Mouse (Mus musculus) stomach, embryonic 16.5 days (tissue): ENCODE results near the gene Ap1m1. TPM values are rescaled to one million over a fixed set of nuclear protein-coding genes. Genes with fewer than 3 reads are reported as not detected.

Experiments
- ATAC-seq: fragments of 200-750 bp; cut with Nextera tagmentation; 2 replicates; pipeline ENCODE4 v1.8.0; 2017; ENCODE audit warnings: moderate number of reproducible peaks, moderate TSS enrichment; ENCODE audit not compliant: insufficient read depth, low FRiP score
- H3K27ac ChIP-seq: fragments of 300-500 bp; sonication (generic); 2 replicates; pipeline ENCODE4 v1.5.1; 2014; ENCODE audit warnings: low read length
- H3K27me3 ChIP-seq: fragments of 300-500 bp; sonication (generic); 2 replicates; pipeline ENCODE4 v1.6.1; 2014; ENCODE audit warnings: low read length, control low read depth, mixed read lengths; ENCODE audit not compliant: control insufficient read depth, insufficient read depth
- H3K36me3 ChIP-seq: fragments of 300-500 bp; sonication (generic); 2 replicates; pipeline ENCODE4 v1.6.1; 2014; ENCODE audit warnings: low read length; ENCODE audit not compliant: control insufficient read depth, insufficient read depth
- H3K4me1 ChIP-seq: fragments of 300-500 bp; sonication (generic); 2 replicates; pipeline ENCODE4 v1.6.1; 2014; ENCODE audit warnings: low read length, control low read depth, mixed read lengths; ENCODE audit not compliant: control insufficient read depth, insufficient read depth
- H3K4me2 ChIP-seq: fragments of 300-500 bp; sonication (generic); 2 replicates; pipeline ENCODE4 v1.6.1; 2014; ENCODE audit warnings: low read depth, low read length, mixed read lengths
- H3K4me3 ChIP-seq: fragments of 300-500 bp; sonication (generic); replicated peaks from 2 replicates; pipeline ENCODE4 v1.5.1; 2014; ENCODE audit warnings: mild to moderate bottlenecking, low read length
- H3K9ac ChIP-seq: fragments of 300-500 bp; sonication (generic); 2 replicates; pipeline ENCODE4 v1.6.1; 2014; ENCODE audit warnings: low read length
- H3K9me3 ChIP-seq: fragments of 300-500 bp; sonication (generic); replicated peaks from 2 replicates; pipeline ENCODE4 v1.6.1; 2016; ENCODE audit warnings: low read length, control low read depth; ENCODE audit not compliant: control insufficient read depth
- WGBS: fragments of 180-500 bp; shearing (Covaris S2); extraction: QIAGEN DNeasy Blood & Tissue Kit; methylation state at CpG from one replicate; pipeline ENCODE4 v1.1.7; 2014; 5-methylcytosine and 5-hydroxymethylcytosine counted together
- polyA plus RNA-seq: library from polyadenylated mRNA; unstranded; fragments of >200 nt; fragmentation: Nextera tagmentation; extraction: Ambion mirVana; gene quantifications from 2 replicates; pipeline ENCODE4 v1.2.1, GENCODE M21; 2015

The Ap1m1 gene
- polyA plus RNA-seq, 1 experiment from 2014 or later: 90.3 TPM

DNA sequence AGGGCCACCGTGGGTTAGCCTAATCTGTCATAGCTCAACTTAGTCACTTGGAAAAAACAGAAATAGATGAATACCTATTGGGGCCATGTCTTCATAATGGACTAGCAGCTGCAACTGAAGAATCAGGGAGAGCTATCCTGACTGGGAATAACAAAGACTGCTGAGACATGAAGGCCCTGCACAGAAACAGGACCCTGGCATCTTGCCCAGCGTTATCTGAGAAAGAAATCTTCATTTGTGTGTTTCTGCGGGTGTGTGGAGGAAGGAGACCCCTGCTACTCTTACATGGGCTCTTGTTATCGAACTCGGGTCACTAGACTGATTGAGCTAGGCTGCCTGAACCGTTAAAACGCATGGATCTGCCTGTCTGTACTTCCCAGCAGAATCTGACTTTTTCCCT lies 1.1 kb downstream of the Ap1m1 start:
- Histone ChIP-seq H3K9me3 (no peaks in the 10 kb centered on the region), H3K4me2 (peak overlapping the region; percentile 67), H3K27me3 (no peaks in the 10 kb centered on the region), H3K36me3 (0 out of 2 replicates have a peak, but pooled peaks cover 1% of the 10 kb centered on the region), H3K27ac (peak overlapping the region; percentile 94; the same call in 1 of the 2 replicates), H3K4me3 (peak overlapping the region; percentile 87), H3K9ac (peak overlapping the region; percentile 83), H3K4me1 (peaks cover 3% of the 10 kb centered on the region; the same call in 1 of the 2 replicates)
- 63% methylated on average over 7 of the region's 7 CpGs for WGBS
- no peak for ATAC-seq

DNA sequence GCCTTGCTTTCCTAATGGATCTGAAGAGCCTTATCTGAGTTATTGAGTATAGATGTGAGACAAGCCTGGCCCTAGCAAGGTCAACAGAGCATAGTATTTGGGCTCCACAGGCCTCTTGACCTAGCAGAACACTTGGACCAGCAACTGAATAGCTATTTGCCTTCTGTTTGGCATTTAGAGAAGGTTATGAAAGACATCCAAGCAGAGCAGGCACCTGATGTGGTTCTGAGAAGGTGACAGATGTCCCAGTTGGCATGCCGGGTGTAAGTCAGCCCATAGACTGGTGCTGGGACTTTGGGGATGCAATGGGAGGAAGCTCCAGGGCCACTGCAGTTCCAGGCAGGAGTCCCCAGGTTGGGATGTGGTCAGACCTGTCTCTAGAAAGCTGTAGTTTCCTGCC lies 2.4 kb downstream of the Ap1m1 start:
- ATAC-seq: no peak
- H3K4me1 ChIP-seq: peaks cover 3% of the 10 kb centered on the region; the same call in 1 of the 2 replicates
- H3K36me3 ChIP-seq: peaks cover 6% of the 10 kb centered on the region; the same call in 1 of the 2 replicates
- H3K4me2 ChIP-seq: no peak overlapping the region
- WGBS: 90% methylated on average over 1 of the region's 1 CpGs
- H3K9ac ChIP-seq: no peak overlapping the region
- no peak overlapping the region for H3K27ac ChIP-seq
- no peaks in the 10 kb centered on the region for H3K27me3 ChIP-seq
- H3K4me3 ChIP-seq: no peak overlapping the region
- no peaks in the 10 kb centered on the region for H3K9me3 ChIP-seq

DNA sequence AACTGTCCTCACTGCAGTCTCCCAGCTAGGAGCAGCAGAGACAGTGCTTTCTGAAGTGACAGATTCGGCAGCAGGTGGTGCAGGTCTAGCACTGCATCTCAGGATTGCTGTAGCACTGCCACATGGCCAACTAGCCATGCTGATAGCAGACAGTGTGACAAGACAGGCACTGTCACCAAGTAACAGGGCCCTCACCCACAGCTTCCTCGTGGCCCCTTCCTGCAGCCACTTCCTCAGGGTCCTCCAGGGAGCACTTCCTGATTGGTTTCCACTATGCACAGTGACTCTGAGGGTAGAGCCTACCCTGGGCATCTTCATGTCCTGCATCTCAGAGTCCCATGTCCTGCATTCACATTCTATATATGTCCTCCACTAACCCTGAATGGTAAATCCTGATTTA lies 4.8 kb downstream of the Ap1m1 start:
- no peaks in the 10 kb centered on the region for H3K27me3 ChIP-seq
- no peak for ATAC-seq
- H3K4me2 ChIP-seq: no peak overlapping the region
- no peaks in the 10 kb centered on the region for H3K4me1 ChIP-seq
- no peak overlapping the region for H3K9ac ChIP-seq
- H3K36me3 ChIP-seq: peaks cover 6% of the 10 kb centered on the region; the same call in 1 of the 2 replicates
- H3K27ac ChIP-seq: no peak overlapping the region
- H3K9me3 ChIP-seq: no peaks in the 10 kb centered on the region
- H3K4me3 ChIP-seq: no peak overlapping the region
- WGBS: 71% methylated on average over 2 of the region's 2 CpGs

DNA sequence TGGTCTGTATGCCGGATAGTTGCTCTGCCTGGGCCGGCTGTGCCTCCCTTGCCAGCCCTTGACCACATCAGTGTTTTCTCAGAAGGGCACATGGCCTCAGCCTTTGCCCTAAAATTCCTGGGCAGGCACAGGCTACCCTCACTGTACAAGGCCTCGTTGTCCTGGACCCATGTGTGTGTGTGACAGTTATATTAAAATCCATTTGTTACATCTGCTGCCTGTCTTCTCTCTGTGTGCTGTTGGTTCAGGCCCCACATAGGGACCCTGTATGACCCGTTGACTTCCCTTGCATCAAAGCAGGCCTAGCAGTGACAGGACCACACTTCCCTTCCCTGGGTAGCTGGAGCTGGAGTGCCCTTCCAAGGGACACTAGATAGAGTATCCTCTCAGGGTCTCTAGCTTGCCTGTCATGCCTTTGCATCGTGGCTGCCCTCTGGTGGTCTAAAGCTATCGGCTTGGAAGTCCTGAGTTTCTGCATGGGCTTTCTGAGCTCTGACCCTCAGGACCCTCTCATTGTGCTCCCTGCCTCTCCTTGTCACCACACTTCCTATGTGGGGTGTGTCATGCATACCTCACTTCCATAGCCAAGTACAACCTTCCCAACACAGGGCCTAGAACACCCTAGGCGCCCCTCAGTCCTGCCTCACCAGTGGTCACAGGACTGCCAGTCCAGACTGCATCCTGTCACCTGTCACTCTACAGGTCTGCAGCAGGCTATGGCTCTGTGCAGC lies 17.5 kb downstream of the Ap1m1 start:
- H3K4me1 ChIP-seq: no peaks in the 10 kb centered on the region
- H3K9me3 ChIP-seq: no peaks in the 10 kb centered on the region
- 0 out of 2 replicates have a peak, but pooled peaks cover under 1% of the 10 kb centered on the region for H3K36me3 ChIP-seq
- H3K4me2 ChIP-seq: no peak overlapping the region
- no peak overlapping the region for H3K9ac ChIP-seq
- H3K27me3 ChIP-seq: no peaks in the 10 kb centered on the region
- ATAC-seq: 0 out of 2 replicates have a peak, but pooled peaks have one; percentile 7
- 49% methylated on average over 7 of the region's 7 CpGs for WGBS
- no peak overlapping the region for H3K27ac ChIP-seq
- H3K4me3 ChIP-seq: no peak overlapping the region

DNA sequence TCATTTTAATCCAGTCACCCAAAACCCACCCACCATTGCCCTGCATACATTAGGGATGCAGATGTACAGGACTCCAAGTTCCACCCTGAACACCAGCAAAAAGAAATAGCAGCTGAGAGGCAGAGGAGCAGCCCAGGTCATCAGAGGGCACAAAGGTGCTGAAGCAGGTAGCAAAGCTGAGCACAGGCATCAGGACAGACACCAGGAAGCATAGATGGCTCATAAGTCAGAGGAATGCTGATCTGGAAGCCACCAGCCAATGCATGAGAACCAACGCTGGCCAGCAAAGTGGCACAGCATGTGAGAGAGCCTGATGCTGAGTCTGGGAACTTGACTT lies 18.1 kb downstream of the Ap1m1 start:
- no peak overlapping the region for H3K9ac ChIP-seq
- H3K27ac ChIP-seq: no peak overlapping the region
- H3K4me2 ChIP-seq: no peak overlapping the region
- no peak for ATAC-seq
- H3K36me3 ChIP-seq: no peaks in the 10 kb centered on the region
- no peak overlapping the region for H3K4me3 ChIP-seq
- 76% methylated on average over 1 of the region's 1 CpGs for WGBS
- H3K4me1 ChIP-seq: no peaks in the 10 kb centered on the region
- H3K9me3 ChIP-seq: no peaks in the 10 kb centered on the region
- no peaks in the 10 kb centered on the region for H3K27me3 ChIP-seq

DNA sequence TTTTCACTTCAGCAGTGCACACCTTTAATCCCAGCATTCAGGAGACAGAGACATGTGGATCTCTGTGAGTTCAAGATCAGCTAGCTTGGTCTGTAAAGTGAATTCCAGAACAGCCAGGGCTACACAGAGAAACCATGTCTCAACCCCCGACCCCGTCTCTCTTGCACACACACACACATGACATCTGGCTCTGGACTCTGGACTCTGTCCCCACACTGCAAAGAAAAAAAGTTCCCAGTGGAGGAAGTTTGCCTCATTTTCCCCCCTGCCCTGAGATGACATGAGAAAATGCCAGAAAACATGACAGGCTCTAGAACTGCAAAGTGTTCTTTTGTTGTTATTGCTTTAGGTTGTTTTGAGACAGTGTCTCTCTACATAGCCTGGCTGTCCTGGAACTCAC lies 20.0 kb downstream of the Ap1m1 start:
- Histone ChIP-seq H3K4me1 (no peaks in the 10 kb centered on the region), H3K4me2 (no peak overlapping the region), H3K9ac (no peak overlapping the region), H3K27ac (no peak overlapping the region), H3K36me3 (no peaks in the 10 kb centered on the region), H3K27me3 (no peaks in the 10 kb centered on the region), H3K4me3 (no peak overlapping the region), H3K9me3 (no peaks in the 10 kb centered on the region)
- ATAC-seq: no peak
- whole genome bisulfite sequencing: 48% methylated on average over 2 of the region's 2 CpGs

DNA sequence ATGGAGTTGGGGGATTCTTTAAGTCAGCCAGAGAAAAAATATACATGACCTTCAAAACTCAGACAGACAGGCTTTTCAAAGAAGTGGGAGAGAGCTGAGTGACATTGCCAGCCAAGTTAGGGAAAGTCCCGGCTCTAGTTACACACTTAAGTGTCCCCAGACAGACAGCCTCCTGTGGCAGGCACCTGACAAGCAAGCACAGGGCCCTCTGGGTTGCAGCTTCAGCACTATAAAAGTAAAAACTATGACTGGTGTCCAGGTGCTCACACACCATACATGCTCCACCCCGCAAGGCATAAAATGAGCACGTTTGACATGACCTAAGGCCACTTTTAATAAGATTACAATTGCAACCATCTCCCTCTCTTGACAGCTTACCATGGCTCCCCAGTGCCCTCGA lies 20.8 kb downstream of the Ap1m1 start:
- Histone ChIP-seq H3K9me3 (no peaks in the 10 kb centered on the region), H3K9ac (no peak overlapping the region), H3K27me3 (no peaks in the 10 kb centered on the region), H3K4me2 (no peak overlapping the region), H3K27ac (no peak overlapping the region), H3K4me3 (no peak overlapping the region), H3K4me1 (no peaks in the 10 kb centered on the region), H3K36me3 (no peaks in the 10 kb centered on the region)
- no peak for ATAC-seq
- 64% methylated on average over 4 of the region's 4 CpGs for whole genome bisulfite sequencing

DNA sequence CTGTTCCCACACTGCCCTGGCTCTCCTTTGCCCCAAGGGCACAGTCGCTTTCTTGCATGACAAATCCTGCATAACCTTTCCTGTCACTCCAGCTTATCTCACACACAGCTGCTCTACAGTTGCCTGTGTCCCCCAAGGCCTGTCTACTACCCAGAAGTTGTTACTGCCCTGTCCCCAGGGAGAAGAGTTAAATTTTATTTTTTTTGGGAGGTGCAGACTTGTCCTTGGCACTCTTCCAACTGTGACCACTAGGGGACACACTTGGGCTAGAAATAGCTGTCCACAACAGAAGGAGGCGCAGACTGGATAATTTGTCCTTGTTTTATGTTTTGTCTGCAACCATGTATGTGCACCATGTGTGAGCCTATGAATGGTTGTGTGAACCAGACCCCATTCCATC lies 21.2 kb downstream of the Ap1m1 start:
- no peaks in the 10 kb centered on the region for H3K9me3 ChIP-seq
- H3K36me3 ChIP-seq: no peaks in the 10 kb centered on the region
- peak; percentile 42; the same call in 1 of the 2 replicates for ATAC-seq
- 35% methylated on average over 2 of the region's 2 CpGs for WGBS
- no peak overlapping the region for H3K9ac ChIP-seq
- no peak overlapping the region for H3K4me3 ChIP-seq
- H3K4me2 ChIP-seq: no peak overlapping the region
- no peaks in the 10 kb centered on the region for H3K27me3 ChIP-seq
- H3K4me1 ChIP-seq: no peaks in the 10 kb centered on the region
- no peak overlapping the region for H3K27ac ChIP-seq

DNA sequence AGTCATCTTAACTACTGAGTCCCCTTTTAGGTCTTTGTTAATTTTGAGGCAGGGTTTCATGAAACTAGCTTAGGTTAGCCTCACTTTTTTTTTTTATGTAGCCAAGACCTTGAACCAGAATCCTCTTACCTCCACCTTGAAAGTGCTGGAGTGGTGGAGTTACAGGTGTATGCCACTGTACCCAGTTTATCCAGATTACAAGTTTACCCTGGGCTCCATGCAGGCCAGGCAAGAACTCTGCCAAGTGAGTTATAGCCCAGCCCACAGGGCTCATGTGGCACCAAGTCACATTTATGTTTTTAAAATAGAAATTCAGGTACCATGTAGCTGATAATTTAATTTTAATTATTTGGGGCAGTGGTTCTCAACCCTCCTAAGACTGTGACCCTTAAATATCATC lies 21.6 kb downstream of the Ap1m1 start:
- H3K27ac ChIP-seq: no peak overlapping the region
- no peak for ATAC-seq
- no peaks in the 10 kb centered on the region for H3K36me3 ChIP-seq
- H3K4me1 ChIP-seq: no peaks in the 10 kb centered on the region
- H3K4me3 ChIP-seq: no peak overlapping the region
- no peak overlapping the region for H3K4me2 ChIP-seq
- no peaks in the 10 kb centered on the region for H3K27me3 ChIP-seq
- no peaks in the 10 kb centered on the region for H3K9me3 ChIP-seq
- no peak overlapping the region for H3K9ac ChIP-seq
